Mouse (Mus musculus): ENCODE measurements around the gene Fsip1. TPM values are rescaled to one million over a fixed set of nuclear protein-coding genes. Genes with fewer than 3 reads are reported as not detected.

Fsip1 gene
- polyA plus RNA-seq, 1 experiment from 2014 or later, result 0.79 TPM

Small RNAs within 50 kb of the gene (microRNA-seq; reads per million reads assigned to microRNA genes)
- gene Gm22800, result not detected

Other genes starting within 250 kb of the Fsip1 start
- gene Thbs1, start 145.1 kb downstream of the Fsip1 start, polyA plus RNA-seq (2015; fragmentation: Nextera tagmentation; extraction: Ambion mirVana), result 71.1 and 81.6 TPM in 2 replicates
- gene Gpr176, start 116.5 kb upstream of the Fsip1 start, polyA plus RNA-seq (2015; fragmentation: Nextera tagmentation; extraction: Ambion mirVana), result 0.34 and 0.39 TPM in 2 replicates
- 11.0 and 11.2 TPM in 2 replicates for gene Eif2ak4, start 131.7 kb upstream of the Fsip1 start, polyA plus RNA-seq (2015; fragmentation: Nextera tagmentation; extraction: Ambion mirVana)
- 275 TPM in 2 replicates for gene Srp14, start 222.7 kb upstream of the Fsip1 start, polyA plus RNA-seq (2015; fragmentation: Nextera tagmentation; extraction: Ambion mirVana)